Mouse (Mus musculus): Measurements from ENCODE around the gene Batf3. TPM values are rescaled to one million over a fixed set of nuclear protein-coding genes. Genes with fewer than 3 reads are reported as not detected.
A peak's percentile ranks its signal among the peaks of the same experiment; 100 is the strongest.

Batf3 gene
- total RNA-seq, 2 experiments from 2014 or later = not detected

DNA sequence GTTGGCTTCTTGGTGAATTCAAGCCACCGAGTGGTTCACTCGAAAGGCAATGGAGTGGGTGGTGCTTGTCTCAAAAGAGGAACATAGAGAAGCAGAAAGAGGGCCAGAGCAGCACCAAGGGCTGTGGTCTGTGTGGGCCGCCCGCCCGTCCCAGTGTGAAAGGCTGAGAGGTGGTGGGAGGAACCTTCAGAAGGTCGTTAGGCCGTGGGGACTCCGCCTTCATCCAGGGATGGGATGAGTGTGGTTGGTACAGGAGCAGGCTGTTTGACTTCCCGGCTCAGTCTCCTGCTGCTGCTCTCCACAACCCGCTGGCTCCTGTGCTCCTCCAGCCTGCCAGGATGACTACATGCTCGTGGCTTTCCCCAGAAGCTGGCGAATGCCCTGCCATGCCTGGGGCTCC lies 12.1 kb upstream of the Batf3 start:
- ATAC-seq (replicated peaks; ENCODE audit: poor library complexity, severe bottlenecking) = peak; percentile 89

GRCm38 (mm10) chr1:191086304-191086878 lies 11.3 kb upstream of the Batf3 start:
- peak; percentile 28 for ATAC-seq (replicated peaks; ENCODE audit: poor library complexity, severe bottlenecking)

GRCm38 (mm10) chr1:191086960-191087359 lies 10.7 kb upstream of the Batf3 start:
- peak; percentile 24 for ATAC-seq (replicated peaks; ENCODE audit: poor library complexity, severe bottlenecking)

DNA sequence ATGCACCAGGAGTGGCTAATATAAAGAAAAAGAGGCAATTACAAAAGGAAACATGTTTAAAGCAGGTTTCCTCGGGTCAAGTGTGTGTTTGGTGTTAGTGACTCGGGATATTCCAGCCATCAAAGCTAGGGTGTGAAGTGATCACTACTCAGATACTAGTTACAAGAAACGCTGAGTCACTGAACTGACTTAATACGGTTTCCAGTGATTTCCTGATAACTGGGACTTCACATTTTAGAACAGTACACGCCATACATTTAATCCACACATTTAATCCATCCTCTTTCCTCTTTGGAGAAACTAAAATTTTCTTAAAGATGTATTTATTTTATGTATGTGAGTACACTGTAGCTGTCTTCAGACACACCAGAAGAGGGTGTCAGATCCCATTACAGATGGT lies 9.7 kb upstream of the Batf3 start:
- ATAC-seq (replicated peaks; ENCODE audit: poor library complexity, severe bottlenecking) = no peak

GRCm38 (mm10) chr1:191089355-191089754 lies 8.3 kb upstream of the Batf3 start:
- ATAC-seq (replicated peaks; ENCODE audit: poor library complexity, severe bottlenecking) = no peak

DNA sequence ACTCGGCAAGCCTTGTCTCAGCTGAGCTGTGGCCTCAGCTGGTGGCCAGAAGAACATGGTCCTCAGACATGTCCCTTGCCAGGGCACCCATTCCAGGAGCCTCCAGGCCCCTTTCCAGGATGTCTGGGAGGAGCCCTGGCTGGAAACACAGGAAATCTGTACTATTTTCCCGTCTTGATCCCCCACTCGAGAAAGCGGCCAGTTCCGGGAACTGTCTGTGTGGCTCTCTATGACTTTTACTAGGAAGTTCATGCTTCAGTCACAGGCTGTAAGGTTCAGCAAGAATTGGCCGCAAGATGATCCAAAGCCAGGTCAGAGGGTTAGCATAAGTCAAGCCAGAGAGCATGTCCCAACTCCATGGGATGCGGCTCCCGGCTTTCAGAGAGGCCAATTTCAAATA lies 5.6 kb upstream of the Batf3 start:
- no peak for ATAC-seq (replicated peaks; ENCODE audit: poor library complexity, severe bottlenecking)

DNA sequence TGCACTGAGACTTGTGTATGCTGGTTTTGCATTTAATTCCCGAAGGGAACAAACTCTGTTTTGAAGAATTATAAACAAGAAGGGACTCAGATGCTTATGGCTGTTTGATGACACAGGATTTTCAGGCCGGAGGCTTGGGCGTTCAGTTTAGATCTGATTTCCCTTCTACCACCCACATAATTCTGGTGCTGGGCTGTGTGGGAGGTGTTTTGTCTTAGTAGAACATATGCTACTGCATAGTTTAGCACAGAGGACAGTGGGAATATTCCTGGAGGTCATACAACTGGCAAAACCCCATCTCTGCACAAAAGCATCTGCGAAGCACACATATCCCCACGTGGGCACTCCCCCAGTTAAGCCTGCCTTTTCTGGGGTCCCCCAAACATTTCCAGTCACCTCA lies 4.1 kb upstream of the Batf3 start:
- ATAC-seq (replicated peaks; ENCODE audit: poor library complexity, severe bottlenecking) = no peak

DNA sequence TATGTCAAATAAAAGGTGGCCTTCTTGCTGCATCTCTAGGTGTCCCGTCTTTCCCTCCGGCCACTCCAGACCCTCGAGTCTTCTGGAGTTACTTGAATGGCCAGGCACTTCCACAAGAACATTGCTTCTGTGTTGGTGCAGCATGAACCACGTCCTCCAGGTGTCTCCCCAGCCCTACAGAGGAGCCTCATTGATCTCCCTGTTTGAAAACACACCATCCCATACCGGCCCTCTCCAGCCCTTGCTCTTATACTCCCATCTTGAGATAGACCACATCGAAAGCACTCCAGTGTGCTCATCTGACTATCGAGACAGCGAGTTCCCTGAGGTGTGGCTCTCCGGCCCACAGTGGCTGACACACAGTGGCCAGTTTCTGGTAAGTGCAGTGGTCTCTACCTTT lies 2.6 kb upstream of the Batf3 start:
- no peak for ATAC-seq (replicated peaks; ENCODE audit: poor library complexity, severe bottlenecking)

DNA sequence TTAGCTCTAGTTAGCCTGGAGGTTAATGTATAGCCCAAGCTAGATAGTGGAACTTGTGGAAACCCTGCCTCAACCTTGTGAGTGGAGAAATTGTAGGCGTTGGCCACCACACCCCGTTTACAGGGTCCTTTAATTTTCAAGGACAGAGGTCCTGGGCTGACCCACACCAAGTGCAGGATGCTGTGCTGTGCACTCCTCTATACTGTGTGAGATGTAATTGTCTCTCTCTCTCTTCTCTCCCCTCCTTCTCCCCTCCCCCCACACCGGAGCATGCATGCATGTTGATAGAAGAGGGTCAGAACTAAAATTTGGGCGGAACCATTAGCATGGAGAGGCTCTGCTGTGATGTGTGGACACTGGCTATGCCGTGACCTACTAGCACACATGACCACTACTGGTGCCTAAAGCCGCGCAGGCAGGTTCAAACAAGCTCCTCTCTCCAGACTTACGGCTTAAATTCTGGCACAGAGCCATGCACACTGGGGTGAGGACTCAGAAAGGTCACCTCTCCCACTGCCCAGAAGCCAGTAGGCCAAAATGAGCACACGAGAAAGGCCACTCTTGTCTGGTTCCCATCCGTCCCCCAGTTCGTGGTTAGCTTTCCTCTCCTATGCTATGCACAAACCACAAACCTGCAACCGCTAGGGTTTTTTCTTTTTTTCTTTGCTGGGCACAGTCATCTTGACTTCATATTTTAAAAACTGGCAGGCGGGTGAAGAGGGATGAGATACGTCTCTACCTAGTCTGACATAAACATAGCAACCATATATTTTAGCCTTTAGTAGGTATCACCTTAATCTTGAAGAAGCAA lies 571 bp upstream of the Batf3 start:
- peak; percentile 44 for ATAC-seq (replicated peaks; ENCODE audit: poor library complexity, severe bottlenecking)

DNA sequence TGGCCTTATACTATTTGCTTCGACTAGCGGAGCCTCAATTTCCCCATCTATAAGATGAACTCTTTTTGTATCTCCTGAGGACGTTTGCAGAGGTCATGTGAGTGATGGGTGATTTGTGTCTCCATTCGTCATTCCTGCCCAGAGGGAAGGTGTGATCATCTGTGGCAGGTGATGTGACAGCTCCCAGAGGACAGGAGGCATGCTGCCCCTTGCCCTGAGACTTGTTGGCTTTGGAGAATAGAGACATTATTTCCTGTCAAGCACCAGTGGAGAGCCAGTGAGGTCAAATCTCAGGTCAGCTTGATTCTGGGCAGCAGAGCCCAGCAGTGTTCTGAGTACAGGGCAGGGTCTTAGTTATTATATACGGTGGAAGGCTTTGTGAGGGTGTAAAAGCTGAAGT lies 1.5 kb downstream of the Batf3 start:
- ATAC-seq (replicated peaks; ENCODE audit: poor library complexity, severe bottlenecking) = no peak

- no peak for ATAC-seq (replicated peaks; ENCODE audit: poor library complexity, severe bottlenecking)
Observed at GRCm38 (mm10) chr1:191099772-191100291, 2.2 kb downstream of the Batf3 start.

- ATAC-seq (replicated peaks; ENCODE audit: poor library complexity, severe bottlenecking) = no peak
Observed at GRCm38 (mm10) chr1:191102730-191103370, 5.2 kb downstream of the Batf3 start.

GRCm38 (mm10) chr1:191105246-191105645 lies 7.6 kb downstream of the Batf3 start:
- no peak for ATAC-seq (replicated peaks; ENCODE audit: poor library complexity, severe bottlenecking)

- ATAC-seq (replicated peaks; ENCODE audit: poor library complexity, severe bottlenecking) = no peak
Observed at GRCm38 (mm10) chr1:191107306-191107705, 9.7 kb downstream of the Batf3 start.

- peak; percentile 20 for ATAC-seq (replicated peaks; ENCODE audit: poor library complexity, severe bottlenecking)
Observed at GRCm38 (mm10) chr1:191109907-191110306, 12.3 kb downstream of the Batf3 start.

- peak; percentile 76 for ATAC-seq (replicated peaks; ENCODE audit: poor library complexity, severe bottlenecking)
Observed at GRCm38 (mm10) chr1:191111146-191111545, 13.5 kb downstream of the Batf3 start.

GRCm38 (mm10) chr1:191114868-191115267 lies 17.2 kb downstream of the Batf3 start:
- peak; percentile 45 for ATAC-seq (replicated peaks; ENCODE audit: poor library complexity, severe bottlenecking)

- no peak for ATAC-seq (replicated peaks; ENCODE audit: poor library complexity, severe bottlenecking)
Observed at GRCm38 (mm10) chr1:191115514-191116238, 18.0 kb downstream of the Batf3 start.

GRCm38 (mm10) chr1:191122744-191123143 lies 25.1 kb downstream of the Batf3 start:
- ATAC-seq (replicated peaks; ENCODE audit: poor library complexity, severe bottlenecking) = peak; percentile 42

- peak; percentile 26 for ATAC-seq (replicated peaks; ENCODE audit: poor library complexity, severe bottlenecking)
Observed at GRCm38 (mm10) chr1:191123696-191124095, 26.0 kb downstream of the Batf3 start.

- no peak for ATAC-seq (replicated peaks; ENCODE audit: poor library complexity, severe bottlenecking)
Observed at GRCm38 (mm10) chr1:191124288-191124687, 26.6 kb downstream of the Batf3 start.
